In the genomic region with DNA sequence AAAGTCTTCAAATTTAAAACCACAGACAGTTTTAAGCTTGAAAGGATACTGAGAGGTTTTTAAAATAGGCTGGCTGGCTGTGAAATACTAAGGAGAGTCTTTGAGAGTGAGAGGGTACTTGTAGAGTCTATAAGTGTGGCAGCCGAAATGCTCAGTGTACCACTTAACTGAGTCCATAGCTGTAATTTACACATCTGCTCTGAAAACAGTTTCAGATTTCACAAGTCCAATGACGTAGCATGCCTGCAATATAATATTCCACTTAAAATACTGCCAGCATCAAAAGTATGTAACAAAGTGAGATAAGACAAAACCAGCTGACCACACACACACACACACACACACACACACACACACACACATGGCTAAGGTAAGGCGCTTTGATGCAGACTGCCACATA, we compare ENCODE assay signal across 14 mouse cellular contexts.
"Had no signal": no experiment of that assay in that cellular context is flagged by ENCODE, and none has a peak within 500 bp of the region (broad histone marks: within the 10 kb centered on the region; RNA-seq: fewer than 3 reads in every experiment).

No protein-coding gene starts in this region.

- H3K27me3 ChIP-seq: liver, embryonic 13.5 days; megakaryocyte, embryonic 14.5 days; neural tube, embryonic 12.5 days had no signal

- H3K27ac ChIP-seq: layer of hippocampus, adult 2 months; limb, embryonic 12.5 days; liver, embryonic 13.5 days; macrophage; midbrain, embryonic 15.5 days; neural tube, embryonic 12.5 days had no signal

- H3K36me3 ChIP-seq: liver, embryonic 13.5 days; midbrain, embryonic 15.5 days; neural tube, embryonic 12.5 days had no signal

- ATAC-seq: liver, postnatal 0 days; midbrain, embryonic 15.5 days had no signal

- H3K4me2 ChIP-seq: limb, embryonic 12.5 days; liver, embryonic 13.5 days; midbrain, embryonic 11.5 days; midbrain, embryonic 15.5 days; neural tube, embryonic 12.5 days had no signal

- H3K4me3 ChIP-seq: layer of hippocampus, adult 2 months; limb, embryonic 12.5 days; liver, embryonic 13.5 days; megakaryocyte, embryonic 14.5 days; midbrain, embryonic 15.5 days; neural tube, embryonic 12.5 days had no signal

- H3K9ac ChIP-seq: limb, embryonic 12.5 days; liver, embryonic 13.5 days; liver, postnatal 0 days; midbrain, embryonic 15.5 days; neural tube, embryonic 12.5 days had no signal

- H3K9me3 ChIP-seq: limb, embryonic 12.5 days; liver, embryonic 13.5 days; midbrain, embryonic 15.5 days; neural tube, embryonic 12.5 days had no signal

- H3K4me1 ChIP-seq: megakaryocyte, embryonic 14.5 days had no signal

- DNase-seq: kidney, adult 18-20 months; kidney, postnatal 10 days; kidney, postnatal 4 days; liver; liver, embryonic 13.5 days; liver, postnatal 0 days; thymus, postnatal 4 days had no signal
